Mouse (Mus musculus): ENCODE measurements around the gene Arid5b.

Arid5b gene

DNA sequence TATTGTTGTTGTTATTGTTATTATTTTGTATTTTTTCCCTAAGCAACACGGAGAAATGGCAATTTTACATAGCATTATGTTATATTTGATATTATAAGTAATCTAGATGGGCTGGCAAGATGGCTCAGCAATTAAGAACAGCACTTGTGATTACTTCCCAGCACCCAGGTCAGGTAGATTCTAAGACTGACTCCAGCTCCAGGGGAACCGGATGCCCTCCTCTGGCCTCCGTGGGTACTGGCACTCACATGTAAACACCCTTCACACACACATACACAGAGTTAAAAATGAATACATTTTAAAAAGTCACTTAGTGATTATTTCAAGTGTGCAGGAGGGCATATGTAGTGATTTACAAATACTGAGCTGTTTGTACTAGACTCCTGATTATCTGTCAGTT is 190.8 kb downstream of the Arid5b start:
- DNase-seq (ENCODE audit: low spot score in 2 of 2): no peak

DNA sequence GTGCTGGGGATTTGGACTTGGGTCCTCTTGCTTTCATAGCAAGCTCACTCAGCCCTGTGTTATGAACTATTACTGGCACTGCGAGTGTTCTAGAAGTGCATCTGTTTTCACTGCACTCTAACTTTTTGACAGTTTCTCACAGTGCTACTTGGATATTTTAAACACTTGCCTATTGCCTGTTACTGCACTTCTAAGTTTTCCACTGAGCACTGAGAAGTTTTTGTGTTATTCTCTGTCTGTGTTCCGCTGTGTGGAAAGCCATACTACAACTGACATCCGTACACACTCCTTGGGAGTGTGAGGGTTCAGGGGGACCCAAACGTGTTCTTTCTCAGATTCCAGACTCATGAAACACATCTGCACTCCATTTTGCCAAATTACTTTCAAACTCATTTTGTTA is 191.6 kb downstream of the Arid5b start:
- DNase-seq (ENCODE audit: low spot score in 2 of 2): no peak

DNA sequence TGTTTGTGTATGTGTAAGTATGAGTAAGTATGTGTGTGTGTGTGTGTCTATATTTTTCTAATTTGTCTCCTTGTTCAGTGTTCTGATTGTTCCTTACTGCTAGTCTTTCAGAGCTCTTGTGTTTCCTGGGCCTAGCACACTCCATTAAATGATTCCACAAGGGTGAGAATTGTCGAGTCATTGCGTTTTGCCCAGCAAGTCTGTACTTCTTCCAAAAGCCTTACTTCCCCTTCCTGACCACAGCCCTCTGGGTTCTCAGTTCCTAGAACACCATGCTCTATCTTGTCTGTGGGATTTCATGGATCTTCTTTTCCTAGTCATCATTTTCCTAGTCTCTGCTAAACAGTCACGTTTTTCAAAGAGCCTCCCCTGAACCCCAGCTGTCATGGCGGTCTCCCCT is 193.0 kb downstream of the Arid5b start:
- DNase-seq (ENCODE audit: low spot score in 2 of 2): no peak

DNA sequence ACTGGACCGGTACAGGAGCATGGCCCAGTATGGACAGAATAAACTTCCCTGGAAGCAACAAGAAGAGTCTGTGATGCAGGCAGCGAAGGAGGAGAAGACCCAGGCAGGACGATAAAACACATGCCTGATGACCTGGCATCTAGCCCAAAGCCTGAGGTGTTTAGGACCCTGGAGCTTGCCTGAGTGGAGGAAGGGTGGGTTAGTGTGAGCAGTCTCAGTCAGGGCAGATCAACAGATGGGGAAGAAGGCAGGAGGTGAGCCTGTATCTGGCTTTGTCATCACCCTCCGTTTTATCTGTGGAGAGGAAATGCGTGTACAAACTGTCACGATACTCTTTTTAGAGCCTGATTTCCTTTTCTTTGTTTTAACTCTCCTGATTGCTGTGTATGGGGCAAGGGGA is 196.8 kb downstream of the Arid5b start:
- no peak for DNase-seq (ENCODE audit: low spot score in 2 of 2)

DNA sequence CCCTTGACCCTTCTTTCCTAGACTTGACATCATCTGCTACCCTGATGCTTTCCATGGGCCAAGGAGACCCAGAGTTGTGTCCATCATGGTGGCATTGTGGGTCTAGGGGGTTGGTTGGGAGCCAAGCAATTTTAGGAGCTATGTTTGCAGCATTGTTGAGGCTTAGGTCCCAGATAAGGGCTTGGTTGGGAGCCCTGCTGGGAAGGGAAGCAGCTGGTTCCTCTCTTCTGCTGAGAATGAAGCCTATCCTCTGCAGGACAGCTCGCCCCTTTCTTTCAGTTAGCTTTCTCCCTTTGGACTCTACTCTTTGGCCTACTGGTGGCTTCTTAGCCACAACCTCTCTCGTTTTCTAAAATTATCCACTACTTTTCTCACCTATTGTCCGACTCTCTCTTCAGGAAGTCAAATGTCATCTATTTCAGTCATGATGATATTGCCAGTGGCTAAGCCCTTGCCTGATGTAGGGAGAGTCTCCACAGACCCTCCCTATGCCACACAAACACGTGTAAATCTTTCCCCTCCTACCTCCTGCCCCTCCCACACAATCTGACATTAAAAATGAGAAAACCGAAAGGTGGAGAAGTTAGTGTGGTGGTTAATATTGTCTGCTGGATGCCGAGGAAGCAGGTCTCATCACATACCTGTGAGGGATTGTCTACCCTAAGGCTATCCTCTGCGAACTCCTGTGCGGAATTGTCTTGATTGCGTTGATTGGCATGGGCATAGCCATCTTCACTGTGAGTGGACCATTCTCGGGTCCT is 198.4 kb downstream of the Arid5b start:
- DNase-seq (ENCODE audit: low spot score in 2 of 2): no peak

DNA sequence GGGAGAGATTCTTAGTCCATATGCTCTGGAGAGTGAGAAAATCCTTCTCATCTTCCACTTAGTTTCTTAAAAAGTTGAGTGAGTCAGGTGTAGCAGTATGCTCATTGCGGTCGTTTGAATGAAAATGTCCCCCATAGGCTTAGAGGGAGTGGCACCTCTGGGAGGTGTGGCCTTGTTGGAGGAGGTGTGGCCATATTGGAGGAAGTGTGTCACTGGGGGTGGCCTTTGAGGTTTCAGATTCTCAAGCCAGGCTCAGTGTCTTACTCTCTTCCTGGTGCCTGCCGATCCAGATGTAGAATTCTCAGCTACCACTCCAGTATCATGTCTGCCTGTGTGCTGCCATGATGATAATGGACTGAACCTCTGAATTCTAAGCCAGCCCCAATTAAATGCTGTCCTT is 199.8 kb downstream of the Arid5b start:
- DNase-seq (ENCODE audit: low spot score in 2 of 2): no peak

DNA sequence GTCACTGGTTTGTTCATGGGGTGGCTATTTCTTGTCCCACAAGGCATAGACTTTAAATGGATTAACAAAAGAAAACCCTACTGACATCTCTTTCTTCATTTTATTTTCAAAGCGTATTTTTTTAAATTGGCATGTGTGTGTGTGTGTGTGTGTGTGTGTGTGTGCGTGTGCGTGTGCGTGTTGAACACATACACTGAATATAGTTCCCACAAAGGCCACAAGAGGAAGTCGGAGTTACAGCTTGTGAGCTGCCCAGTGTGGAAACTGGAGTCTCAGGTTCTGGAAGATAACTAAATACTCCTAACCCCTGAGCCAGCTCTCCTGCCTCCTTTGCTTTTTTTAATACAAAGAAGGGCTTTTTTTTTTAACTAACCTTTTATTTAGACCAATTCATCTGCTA is 203.4 kb downstream of the Arid5b start:
- no peak for DNase-seq (ENCODE audit: low spot score in 2 of 2)

DNA sequence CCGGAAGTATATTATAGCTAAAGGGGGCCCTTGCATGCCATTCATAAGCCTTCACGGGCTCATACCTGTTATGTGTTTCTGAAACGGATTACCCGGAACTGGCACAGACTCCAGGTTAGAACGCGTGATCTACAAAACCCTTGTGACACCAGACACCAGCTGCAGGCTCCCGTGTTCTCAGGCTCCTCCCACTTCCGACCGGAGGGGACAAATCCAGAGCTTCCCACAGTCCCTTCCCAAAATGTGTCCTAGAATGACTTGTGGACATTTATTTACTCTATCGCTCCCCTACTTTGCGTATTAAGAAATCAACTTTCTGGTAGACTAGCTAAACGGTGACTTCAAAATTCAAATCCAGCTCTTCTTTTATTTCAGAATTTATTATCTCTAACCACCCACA is 204.2 kb downstream of the Arid5b start:
- DNase-seq (ENCODE audit: low spot score in 2 of 2): no peak

DNA sequence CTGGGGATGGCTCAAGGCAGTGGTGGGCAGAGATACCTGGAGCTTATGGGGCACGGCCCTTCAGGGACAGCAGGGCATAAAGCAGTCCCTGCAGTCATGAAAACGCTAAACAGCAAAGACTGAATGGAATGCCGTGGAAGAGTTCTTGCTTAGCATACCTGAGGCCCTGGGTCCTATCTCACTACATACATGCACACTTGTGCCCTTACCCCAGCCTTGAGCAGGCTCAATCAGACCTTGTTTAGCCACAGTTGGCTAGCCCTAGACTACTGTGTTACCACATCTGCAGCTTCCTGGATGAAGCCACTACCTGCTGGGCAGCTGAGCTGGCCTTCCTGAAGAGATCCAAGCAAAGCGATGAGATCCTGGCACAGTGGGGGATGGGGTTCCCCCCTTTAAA is 205.9 kb downstream of the Arid5b start:
- no peak for DNase-seq (ENCODE audit: low spot score in 2 of 2)

DNA sequence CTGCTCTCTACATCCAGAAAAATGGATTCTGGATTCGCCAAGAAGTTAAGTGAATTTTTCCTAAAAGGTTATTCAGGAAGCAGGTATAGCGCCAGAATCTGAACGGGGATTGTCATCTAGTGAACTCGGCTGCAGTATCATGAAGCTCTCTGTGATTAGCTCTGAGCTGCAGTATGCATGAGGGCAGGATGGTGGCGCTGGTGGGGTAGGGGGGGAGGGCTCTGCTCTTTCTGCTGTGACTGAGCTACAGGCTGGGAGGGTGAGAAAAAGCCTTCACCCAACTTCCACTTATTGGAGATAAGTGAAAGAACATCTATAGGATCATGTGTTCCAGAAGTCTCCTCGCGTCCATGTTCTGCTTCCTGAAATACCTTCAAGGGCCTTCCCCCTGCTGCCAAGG is 207.5 kb downstream of the Arid5b start:
- DNase-seq (ENCODE audit: low spot score in 2 of 2): no peak

DNA sequence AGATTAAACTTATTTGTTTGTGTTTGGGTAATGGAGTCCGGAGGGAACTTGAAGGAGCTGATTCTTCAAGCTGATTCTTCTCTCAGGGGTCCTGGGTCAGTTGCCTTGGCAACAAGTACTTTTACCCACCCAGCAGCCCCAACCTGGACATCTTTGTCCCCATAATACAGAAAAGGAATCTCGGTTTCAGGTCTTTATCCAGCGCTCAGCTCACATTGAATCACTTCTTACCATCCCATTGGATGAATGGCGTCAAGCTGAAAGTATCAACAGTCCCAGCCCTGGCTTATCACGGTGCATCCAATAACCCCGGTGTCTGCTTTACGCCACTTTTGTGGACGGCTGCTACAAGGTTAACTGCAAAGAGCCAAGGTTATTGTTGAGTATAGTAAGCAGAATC is 210.1 kb downstream of the Arid5b start:
- DNase-seq (ENCODE audit: low spot score in 2 of 2): no peak

DNA sequence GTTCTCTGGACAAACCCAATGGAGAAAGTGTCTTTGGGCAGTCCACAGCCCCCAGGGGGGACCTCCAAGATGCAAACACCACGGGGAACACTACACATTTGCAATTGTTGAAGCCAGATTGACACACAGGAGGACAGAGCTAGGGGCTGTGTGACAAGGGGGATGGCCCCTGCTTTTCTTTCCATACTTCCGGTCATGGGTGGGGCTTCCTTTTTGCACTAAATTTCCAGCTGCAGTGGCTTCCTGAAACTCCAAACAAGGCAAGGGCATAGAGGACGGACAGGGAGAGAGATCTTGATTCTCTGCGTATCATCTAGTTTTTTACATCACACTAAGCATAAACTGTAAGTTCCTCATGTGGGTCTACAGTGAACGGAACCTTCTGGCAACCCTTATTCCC is 210.6 kb downstream of the Arid5b start:
- DNase-seq (ENCODE audit: low spot score in 2 of 2): no peak

DNA sequence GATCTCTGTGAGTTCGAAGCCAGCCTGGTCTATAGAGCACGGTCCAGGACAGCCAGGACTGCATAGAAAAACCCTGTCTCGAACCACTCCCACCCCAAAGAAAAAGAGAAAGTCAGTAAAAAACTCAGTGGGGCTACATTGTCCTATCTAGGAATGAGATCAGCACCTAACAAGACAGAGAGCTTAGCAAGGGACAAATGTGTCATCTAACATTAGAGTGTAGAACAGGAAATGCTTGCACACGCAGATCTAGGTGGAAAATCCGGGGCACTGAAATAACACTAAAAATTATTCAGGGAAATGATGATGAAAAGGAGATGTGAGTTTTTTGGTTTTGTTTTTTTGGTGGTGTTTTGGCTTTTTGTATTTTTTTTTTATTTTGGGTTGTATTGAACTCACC is 212.4 kb downstream of the Arid5b start:
- DNase-seq (ENCODE audit: low spot score in 2 of 2): no peak

DNA sequence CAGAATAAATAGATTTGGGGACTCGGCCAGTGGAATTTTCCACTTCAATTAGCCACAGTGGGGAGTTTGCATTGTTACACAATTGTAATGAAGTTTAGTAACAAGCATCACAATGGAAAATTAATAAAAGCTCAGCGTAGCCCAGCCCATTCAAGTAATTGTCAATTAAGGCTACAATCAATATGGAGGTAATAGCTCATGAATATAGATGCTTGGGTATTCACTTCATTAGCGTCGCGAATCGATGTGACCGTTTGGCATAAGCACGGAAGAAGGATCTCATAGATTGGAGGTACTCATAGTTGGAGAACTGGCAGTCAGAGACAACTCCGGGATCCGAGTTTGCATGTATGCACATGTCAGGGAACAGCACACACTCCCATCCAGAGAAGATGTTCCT is 214.0 kb downstream of the Arid5b start:
- DNase-seq (ENCODE audit: low spot score in 2 of 2): no peak

DNA sequence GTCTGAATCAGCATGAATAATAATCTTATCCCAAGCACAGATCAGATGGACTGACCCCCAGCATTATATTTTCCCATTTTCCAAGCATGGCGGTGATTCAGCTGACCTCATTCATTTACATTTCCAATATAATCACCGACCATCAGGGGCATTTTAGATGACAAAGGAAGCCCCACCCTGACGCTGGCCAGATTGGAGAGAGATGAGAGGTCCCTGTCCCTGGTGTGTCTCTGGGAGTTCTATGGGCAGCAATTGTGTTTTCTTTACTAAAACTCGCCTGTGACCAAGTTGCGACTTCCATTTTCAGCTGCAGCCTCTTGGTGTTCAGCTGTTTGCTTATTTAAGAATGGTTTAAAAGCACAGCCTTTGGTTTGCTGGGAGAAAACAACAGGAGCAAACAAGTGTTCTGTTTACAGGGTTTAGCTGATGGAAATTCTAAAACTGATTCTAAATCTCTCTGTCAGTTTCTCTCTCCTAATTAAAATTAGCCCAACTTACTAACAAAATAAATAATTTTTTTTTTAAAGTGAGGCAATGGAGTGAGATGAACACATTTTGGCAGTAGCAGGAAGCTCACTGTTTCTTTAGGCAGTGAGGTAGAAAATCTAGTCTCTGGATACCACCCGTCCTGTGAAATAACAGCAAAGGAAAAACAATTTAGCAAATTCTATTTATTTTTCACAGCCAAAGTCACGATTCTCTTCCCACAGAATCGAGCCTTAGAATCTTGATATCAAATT is 214.6 kb downstream of the Arid5b start:
- DNase-seq (ENCODE audit: low spot score in 2 of 2): no peak

DNA sequence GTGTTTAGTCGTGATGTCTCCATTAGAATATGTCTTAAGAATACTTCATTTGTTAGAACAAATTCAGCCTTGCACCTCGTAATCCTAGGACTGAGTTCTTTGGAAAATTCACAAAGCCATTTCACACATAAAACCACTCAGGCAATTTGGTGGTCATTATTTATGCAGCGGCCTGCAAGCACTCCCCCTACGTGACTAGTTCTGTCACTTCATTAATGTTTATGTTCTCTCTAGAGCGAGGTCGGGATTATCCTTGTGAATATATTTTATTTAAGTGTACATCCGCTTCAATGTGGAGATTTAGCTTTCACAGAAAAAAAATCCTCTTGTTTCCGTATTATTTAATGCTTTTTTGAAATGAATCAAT is 217.3 kb downstream of the Arid5b start:
- DNase-seq (ENCODE audit: low spot score in 2 of 2): no peak

DNA sequence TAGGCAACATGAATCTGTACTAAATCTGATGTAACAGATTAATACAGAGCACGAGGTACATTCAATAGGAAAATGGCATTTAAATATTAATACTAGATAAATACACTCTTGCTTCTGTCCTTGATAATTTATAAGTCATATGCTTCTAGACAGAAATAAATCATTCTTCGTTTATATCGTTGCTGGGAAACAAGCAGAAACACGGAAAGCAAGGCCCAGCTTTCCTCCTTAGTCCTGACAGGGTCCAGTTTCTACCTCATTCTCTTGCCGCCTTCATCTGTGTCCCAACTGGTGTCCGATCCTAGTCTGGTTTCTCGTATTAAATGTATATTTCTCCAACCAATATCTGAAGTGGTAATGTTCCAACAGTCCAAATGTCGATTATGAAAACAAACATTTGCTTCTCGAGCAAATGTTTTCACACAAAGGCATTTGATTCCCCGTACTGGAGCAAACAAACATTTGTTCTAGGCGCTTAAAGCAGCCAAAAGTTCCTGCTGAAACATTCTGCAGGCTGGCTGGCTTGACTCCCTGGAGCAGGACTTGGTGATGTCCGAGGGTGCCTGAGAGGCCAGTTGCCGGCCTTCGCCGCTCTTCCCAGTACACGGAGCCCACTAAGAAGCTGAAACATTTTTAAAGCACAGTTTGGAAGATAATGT is 217.8 kb downstream of the Arid5b start:
- DNase-seq (ENCODE audit: low spot score in 2 of 2): no peak

DNA sequence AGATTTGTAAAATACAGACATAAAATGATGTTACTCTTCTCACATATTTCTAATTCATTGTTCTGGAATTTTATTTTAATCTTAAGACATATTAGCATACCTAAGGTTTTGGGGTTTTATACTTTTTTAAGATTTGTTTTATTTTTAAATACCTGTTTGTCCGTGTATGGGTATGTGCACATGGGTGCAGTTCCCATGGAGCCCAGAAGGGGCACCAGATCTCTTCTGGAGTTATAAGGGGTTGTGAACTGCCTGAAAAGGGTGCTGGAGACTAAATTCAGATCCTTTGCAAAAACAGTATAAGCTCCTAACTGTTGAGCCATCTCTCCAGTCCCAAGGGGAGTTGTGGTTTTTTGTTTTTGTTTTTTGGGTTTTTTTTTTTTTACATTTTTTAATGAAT is 220.2 kb downstream of the Arid5b start:
- no peak for DNase-seq (ENCODE audit: low spot score in 2 of 2)

DNA sequence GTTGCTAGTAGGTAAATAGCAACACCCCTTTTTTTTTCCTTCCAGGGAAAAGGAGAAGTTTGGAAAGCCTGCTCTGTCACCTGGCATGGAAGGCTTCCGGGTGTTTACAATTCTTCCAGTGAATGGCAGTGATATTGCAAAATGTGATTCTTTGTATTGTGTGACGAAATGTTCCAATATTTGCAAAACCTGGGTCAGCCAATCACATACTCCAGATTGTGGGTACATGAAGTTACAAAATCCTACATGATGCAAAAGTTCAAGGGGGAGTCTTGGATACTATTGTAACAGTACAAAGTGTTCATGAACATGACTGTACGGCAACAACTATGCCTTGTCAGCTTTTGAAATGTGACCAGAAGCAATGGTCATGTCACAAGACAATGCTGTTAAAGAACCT is 220.7 kb downstream of the Arid5b start:
- DNase-seq (ENCODE audit: low spot score in 2 of 2): no peak

DNA sequence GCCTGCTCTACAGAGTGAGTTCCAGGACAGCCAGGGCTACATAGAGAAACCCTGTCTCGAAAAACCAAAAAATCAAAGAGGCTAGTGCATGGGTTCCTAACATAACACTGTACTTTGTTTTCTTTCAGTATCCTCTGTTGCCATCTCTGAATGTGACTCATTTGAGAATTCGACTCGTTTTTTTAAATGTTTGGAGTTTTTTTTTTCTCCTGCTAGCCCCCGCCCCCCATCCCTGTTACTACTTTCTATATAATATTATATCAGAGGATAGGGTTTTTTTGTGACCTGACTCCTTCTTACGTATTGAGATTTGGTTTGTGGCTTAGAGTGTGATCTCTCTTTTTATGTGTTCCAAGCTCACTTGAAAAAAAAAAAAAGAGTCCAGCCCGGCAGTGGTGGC is 223.8 kb downstream of the Arid5b start:
- no peak for DNase-seq (ENCODE audit: low spot score in 2 of 2)

DNA sequence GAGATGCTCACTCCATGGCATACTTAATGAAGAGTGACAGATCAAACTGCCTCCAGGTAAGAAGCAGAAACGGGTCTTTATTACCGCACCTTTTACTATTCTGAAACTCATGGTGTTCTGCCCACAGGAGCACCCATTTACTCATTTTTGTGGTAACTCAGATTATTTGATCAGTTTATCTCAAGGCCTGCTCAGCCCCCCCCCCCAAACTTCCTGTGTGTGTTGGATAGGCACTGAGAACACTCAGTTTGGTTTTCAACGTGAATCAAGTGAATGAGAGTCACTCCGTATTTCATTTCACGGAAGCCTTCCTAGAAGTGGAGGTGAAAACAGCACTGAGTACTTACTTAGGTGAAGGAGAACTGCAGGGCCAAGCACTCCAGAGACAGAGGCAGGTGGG is 224.4 kb downstream of the Arid5b start:
- no peak for DNase-seq (ENCODE audit: low spot score in 2 of 2)

DNA sequence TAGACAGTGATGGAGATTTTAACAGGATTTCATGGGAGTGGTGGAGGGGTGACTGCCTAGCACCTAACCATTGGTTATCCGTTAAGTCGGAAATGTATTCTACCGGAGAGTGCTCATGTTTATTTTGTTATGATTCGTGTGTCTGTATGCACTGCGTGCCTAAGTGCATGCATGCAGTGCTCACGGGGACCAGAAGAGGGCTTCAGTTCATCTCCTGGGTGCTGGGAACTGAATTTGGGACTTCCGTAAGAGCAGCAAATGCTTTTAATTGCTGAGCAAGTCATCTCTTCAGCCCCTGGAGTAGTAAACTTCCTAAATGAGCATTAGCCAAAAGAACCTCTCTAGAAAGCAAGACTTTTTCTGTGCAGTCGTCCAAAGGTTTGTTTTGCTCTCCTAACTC is 226.2 kb downstream of the Arid5b start:
- no peak for DNase-seq (ENCODE audit: low spot score in 2 of 2)

DNA sequence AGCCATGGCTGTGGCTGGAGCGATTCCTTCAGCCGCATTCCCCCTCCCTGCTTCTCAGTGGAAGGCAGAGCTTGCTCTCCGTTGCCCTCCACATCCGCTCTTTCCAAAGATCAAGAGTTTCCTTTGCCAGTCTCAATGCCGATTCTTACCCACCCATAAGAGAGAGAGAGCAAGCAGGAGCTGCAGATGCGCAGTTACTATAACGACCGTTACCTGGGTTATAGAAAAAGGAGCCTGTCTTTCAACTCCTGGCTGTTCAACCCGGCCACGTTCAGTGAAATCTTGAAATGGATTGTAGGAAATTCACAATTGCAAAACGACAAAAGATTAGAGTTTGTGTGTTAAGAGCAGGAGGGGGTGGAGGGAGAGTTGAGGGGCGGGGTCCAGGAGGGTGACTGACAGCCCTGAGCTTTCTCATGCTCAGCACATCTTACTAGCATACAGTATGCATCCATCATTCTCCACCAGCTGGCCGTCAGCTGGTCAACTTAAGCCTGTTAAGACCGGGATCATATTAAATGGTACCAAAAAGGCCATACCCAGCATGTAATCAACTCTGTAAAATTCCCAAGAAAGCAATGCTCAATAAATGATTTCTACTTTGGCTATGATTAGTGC is 227.1 kb downstream of the Arid5b start:
- no peak for DNase-seq (ENCODE audit: low spot score in 2 of 2)

Data from frontal cortex, postnatal 10 days (tissue).